Mouse (Mus musculus): ENCODE results near the gene Hoxc6.

GRCm38 (mm10) chr15:102963671-102964640 is 34.1 kb upstream of the Hoxc6 start:
- TF ChIP-seq EP300 (IDR thresholded peaks at IDR 0.05; ENCODE audit: low read depth) (no peak), CTCF (IDR thresholded peaks at IDR 0.05; ENCODE audit: low read depth) (no peak)
